Mouse (Mus musculus) midbrain, postnatal 0 days (tissue): ENCODE measurements around the gene Rhot2. TPM values are rescaled to one million over a fixed set of nuclear protein-coding genes. Genes with fewer than 3 reads are reported as not detected.

ENCODE experiments used
- ATAC-seq: fragments of 200-750 bp; cut with Nextera tagmentation; 2 replicates; pipeline ENCODE4 v1.8.0; 2017; ENCODE audit warnings: moderate number of reproducible peaks, mild to moderate bottlenecking, moderate TSS enrichment, moderate library complexity; ENCODE audit not compliant: low FRiP score
- DNase-seq: peaks from one replicate; pipeline ENCODE4 v3.0.0-alpha.2; 2015; ENCODE audit warnings: low spot score
- H3K27ac ChIP-seq: fragments of 300-500 bp; sonication (generic); 2 replicates; pipeline ENCODE4 v1.5.1; 2014; ENCODE audit warnings: low read depth, mild to moderate bottlenecking, low read length, mixed read lengths
- H3K27me3 ChIP-seq: fragments of 300-500 bp; sonication (generic); 2 replicates; pipeline ENCODE4 v1.6.1; 2014; ENCODE audit warnings: low read length, control low read depth, mixed read lengths; ENCODE audit not compliant: insufficient read depth
- H3K36me3 ChIP-seq: fragments of 300-500 bp; sonication (generic); 2 replicates; pipeline ENCODE4 v1.6.1; 2014; ENCODE audit warnings: low read length, control low read depth, mixed read lengths; ENCODE audit not compliant: insufficient read depth
- H3K4me1 ChIP-seq: fragments of 300-500 bp; sonication (generic); 2 replicates; pipeline ENCODE4 v1.6.1; 2014; ENCODE audit warnings: mild to moderate bottlenecking, control low read depth, antibody characterized with exemption, low read length, mixed read lengths; ENCODE audit not compliant: insufficient read depth
- H3K4me2 ChIP-seq: fragments of 300-500 bp; sonication (generic); 2 replicates; pipeline ENCODE4 v1.6.1; 2014; ENCODE audit warnings: low read depth, mild to moderate bottlenecking, low read length, mixed read lengths; ENCODE audit not compliant: poor library complexity, severe bottlenecking
- H3K4me3 ChIP-seq: fragments of 300-500 bp; sonication (generic); 2 replicates; pipeline ENCODE4 v1.5.1; 2014; ENCODE audit warnings: low read depth, mild to moderate bottlenecking, low read length, moderate library complexity
- H3K9ac ChIP-seq: fragments of 300-500 bp; sonication (generic); replicated peaks from 2 replicates; pipeline ENCODE4 v1.6.1; 2014; ENCODE audit warnings: mild to moderate bottlenecking, low read length, moderate library complexity, mixed read lengths; ENCODE audit not compliant: poor library complexity, severe bottlenecking
- H3K9me3 ChIP-seq: fragments of 300-500 bp; sonication (generic); 2 replicates; pipeline ENCODE4 v1.6.1; 2016; ENCODE audit warnings: low read length, control low read depth
- CTCF ChIP-seq: IDR thresholded peaks from 2 replicates; pipeline ENCODE4 v1.5.1; 2016; ENCODE audit warnings: antibody characterized with exemption, mild to moderate bottlenecking
- WGBS: fragments of 180-500 bp; shearing (Covaris S2); extraction: QIAGEN DNeasy Blood & Tissue Kit; methylation state at CpG from one replicate; pipeline ENCODE4 v1.1.7; 2014; 5-methylcytosine and 5-hydroxymethylcytosine counted together
- polyA plus RNA-seq: library from polyadenylated mRNA; unstranded; fragments of >200 nt; fragmentation: Nextera tagmentation; extraction: Ambion mirVana; gene quantifications from 2 replicates; pipeline ENCODE4 v1.2.1, GENCODE M21; 2015
- total RNA-seq: library from RNA; depleted of rRNA; stranded (reverse); fragments of >200 nt; gene quantifications from 2 replicates; pipeline ENCODE4 v1.2.3, GENCODE M21; 2014

The Rhot2 gene
- total and polyA plus RNA-seq, 2 experiments from 2014 or later: 16.2 to 49.2 TPM

DNA sequence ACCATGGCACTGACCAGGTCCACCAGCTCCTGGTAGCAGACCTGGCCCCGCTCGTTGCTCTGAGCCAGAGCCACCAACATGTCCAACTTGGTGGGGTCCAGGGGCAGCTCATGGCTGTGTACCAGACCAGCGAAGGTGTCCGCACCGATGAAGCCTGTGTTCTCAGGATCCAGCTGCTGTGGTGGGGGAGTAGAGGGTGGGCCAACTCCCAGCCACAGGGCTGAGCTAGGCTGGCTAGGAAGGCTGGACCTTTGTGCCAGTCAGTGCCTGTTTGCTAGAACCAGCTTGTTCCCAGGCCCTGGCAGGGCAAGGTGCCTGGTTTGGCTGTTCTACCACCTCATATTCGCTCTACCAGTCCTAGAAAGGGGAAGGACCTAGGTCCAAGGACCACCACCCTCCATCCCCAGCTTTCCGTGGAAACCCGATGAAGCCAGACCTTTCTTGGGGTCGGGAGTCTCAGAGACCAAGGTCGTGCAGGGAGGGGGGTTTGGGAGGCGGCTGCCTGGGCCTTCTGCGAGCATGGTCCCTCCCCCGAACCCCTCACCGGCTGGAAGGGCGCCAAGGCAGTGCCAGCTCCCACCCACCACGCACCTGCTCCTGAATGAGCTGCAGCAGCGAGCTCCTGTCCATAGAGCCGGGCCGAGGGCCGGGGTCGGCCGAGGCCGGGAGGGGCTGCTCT, 8.1 kb downstream of the Rhot2 start:
- H3K4me1 ChIP-seq: peaks cover 32% of the 10 kb centered on the region
- ATAC-seq (no peak), DNase-seq (no peak)
- H3K27ac ChIP-seq: peak overlapping the region; percentile 82
- H3K27me3 ChIP-seq: no peaks in the 10 kb centered on the region
- peak overlapping the region; percentile 75 for H3K4me2 ChIP-seq
- no peak for TF ChIP-seq CTCF
- no peaks in the 10 kb centered on the region for H3K9me3 ChIP-seq
- H3K9ac ChIP-seq: peak overlapping the region; percentile 81
- H3K4me3 ChIP-seq: peak overlapping the region; percentile 41
- peaks cover 41% of the 10 kb centered on the region for H3K36me3 ChIP-seq
- WGBS: 21% methylated on average over 23 of the region's 23 CpGs

- Histone ChIP-seq H3K27me3 (no peaks in the 10 kb centered on the region), H3K4me1 (peaks cover 35% of the 10 kb centered on the region), H3K4me3 (peak overlapping the region; percentile 41; the same call in 1 of the 2 replicates), H3K4me2 (peak overlapping the region; percentile 75), H3K36me3 (peaks cover 41% of the 10 kb centered on the region), H3K9ac (peak overlapping the region; percentile 81; the same call in 1 of the 2 replicates), H3K27ac (0 out of 2 replicates have a peak overlapping the region, but pooled peaks have one; percentile 82), H3K9me3 (no peaks in the 10 kb centered on the region)
- DNase-seq (no peak), ATAC-seq (no peak)
- WGBS: 94% methylated on average over 16 of the region's 16 CpGs
- TF ChIP-seq CTCF: no peak
Measured at GRCm38 (mm10) chr17:25835816-25836215, 8.8 kb downstream of the Rhot2 start.

GRCm38 (mm10) chr17:25835301-25835700, 9.3 kb downstream of the Rhot2 start:
- no peaks in the 10 kb centered on the region for H3K9me3 ChIP-seq
- H3K4me3 ChIP-seq: no peak overlapping the region
- H3K4me1 ChIP-seq: peaks cover 35% of the 10 kb centered on the region
- 92% methylated on average over 7 of the region's 7 CpGs for WGBS
- H3K4me2 ChIP-seq: peak overlapping the region; percentile 76
- TF ChIP-seq CTCF: no peak
- no peak overlapping the region for H3K27ac ChIP-seq
- H3K27me3 ChIP-seq: no peaks in the 10 kb centered on the region
- DNase-seq (no peak), ATAC-seq (no peak)
- no peak overlapping the region for H3K9ac ChIP-seq
- H3K36me3 ChIP-seq: peaks cover 41% of the 10 kb centered on the region

- peak overlapping the region; percentile 32; the same call in 1 of the 2 replicates for H3K27ac ChIP-seq
- H3K4me1 ChIP-seq: peaks cover 40% of the 10 kb centered on the region
- H3K4me3 ChIP-seq: peak overlapping the region; percentile 81; the same call in 1 of the 2 replicates
- H3K9ac ChIP-seq: 0 out of 2 replicates have a peak overlapping the region, but pooled peaks have one; percentile 29
- no peak for DNase-seq
- H3K36me3 ChIP-seq: peaks cover 42% of the 10 kb centered on the region
- H3K4me2 ChIP-seq: peak overlapping the region; percentile 76
- WGBS: 87% methylated on average over 12 of the region's 12 CpGs
- no peaks in the 10 kb centered on the region for H3K9me3 ChIP-seq
- H3K27me3 ChIP-seq: no peaks in the 10 kb centered on the region
- TF ChIP-seq CTCF: no peak
- no peak for ATAC-seq
Measured at GRCm38 (mm10) chr17:25834595-25835222, 9.9 kb downstream of the Rhot2 start.

- WGBS: 53% methylated on average over 6 of the region's 6 CpGs
- no peak for DNase-seq
- H3K27me3 ChIP-seq: no peaks in the 10 kb centered on the region
- ATAC-seq: no peak
- peak overlapping the region; percentile 76 for H3K4me2 ChIP-seq
- H3K4me3 ChIP-seq: peak overlapping the region; percentile 81
- peaks cover 43% of the 10 kb centered on the region for H3K4me1 ChIP-seq
- peak overlapping the region; percentile 96; the same call in 1 of the 2 replicates for H3K27ac ChIP-seq
- TF ChIP-seq CTCF: no peak
- peak overlapping the region; percentile 86 for H3K9ac ChIP-seq
- H3K9me3 ChIP-seq: no peaks in the 10 kb centered on the region
- peaks cover 36% of the 10 kb centered on the region for H3K36me3 ChIP-seq
Measured at GRCm38 (mm10) chr17:25833961-25834594, 10.6 kb downstream of the Rhot2 start.
